Mouse (Mus musculus) midbrain, embryonic 13.5 days (tissue): ENCODE results near the gene Ppp2r5c. TPM values are rescaled to one million over a fixed set of nuclear protein-coding genes. Genes with fewer than 3 reads are reported as not detected.

Source experiments
- ATAC-seq: fragments of 200-750 bp; cut with Nextera tagmentation; 2 replicates; pipeline ENCODE4 v1.8.0; 2017; ENCODE audit warnings: mild to moderate bottlenecking, moderate TSS enrichment, moderate library complexity
- H3K27ac ChIP-seq: fragments of 300-500 bp; sonication (generic); 2 replicates; pipeline ENCODE4 v1.5.1; 2015; ENCODE audit warnings: inconsistent platforms, mild to moderate bottlenecking, moderate library complexity
- H3K27me3 ChIP-seq: fragments of 300-500 bp; sonication (generic); 2 replicates; pipeline ENCODE4 v1.6.1; 2015; ENCODE audit warnings: mild to moderate bottlenecking, inconsistent platforms
- H3K36me3 ChIP-seq: fragments of 300-500 bp; sonication (generic); 2 replicates; pipeline ENCODE4 v1.6.1; 2015; ENCODE audit warnings: mild to moderate bottlenecking, inconsistent platforms
- H3K4me1 ChIP-seq: fragments of 300-500 bp; sonication (generic); replicated peaks from 2 replicates; pipeline ENCODE4 v1.6.1; 2015; ENCODE audit warnings: inconsistent platforms
- H3K4me2 ChIP-seq: fragments of 300-500 bp; sonication (generic); replicated peaks from 2 replicates; pipeline ENCODE4 v1.6.1; 2015; ENCODE audit warnings: moderate library complexity, mild to moderate bottlenecking, inconsistent platforms
- H3K4me3 ChIP-seq: fragments of 300-500 bp; sonication (generic); replicated peaks from 2 replicates; pipeline ENCODE4 v1.5.1; 2015; ENCODE audit warnings: mild to moderate bottlenecking, inconsistent platforms
- H3K9ac ChIP-seq: fragments of 300-500 bp; sonication (generic); replicated peaks from 2 replicates; pipeline ENCODE4 v1.6.1; 2015; ENCODE audit warnings: mild to moderate bottlenecking, inconsistent platforms
- H3K9me3 ChIP-seq: fragments of 300-500 bp; sonication (generic); 2 replicates; pipeline ENCODE4 v1.6.1; 2016; ENCODE audit warnings: mild to moderate bottlenecking, inconsistent platforms
- WGBS: fragments of 180-500 bp; shearing (Covaris S2); methylation state at CpG from one replicate; pipeline ENCODE4 v1.1.7; 2015; 5-methylcytosine and 5-hydroxymethylcytosine counted together
- polyA plus RNA-seq: library from polyadenylated mRNA; unstranded; fragments of >200 nt; fragmentation: Nextera tagmentation; extraction: Ambion mirVana; gene quantifications from 2 replicates; pipeline ENCODE4 v1.2.1, GENCODE M21; 2015

Gene Ppp2r5c
- polyA plus RNA-seq, 1 experiment from 2014 or later = 136 TPM

- H3K27ac ChIP-seq = no peak overlapping the region
- no peak overlapping the region for H3K9ac ChIP-seq
- H3K4me3 ChIP-seq = no peak overlapping the region
- peaks cover 24% of the 10 kb centered on the region for H3K4me1 ChIP-seq
- no peaks in the 10 kb centered on the region; the same call in 1 of the 2 replicates for H3K36me3 ChIP-seq
- no peaks in the 10 kb centered on the region for H3K9me3 ChIP-seq
- ATAC-seq = no peak
- no peak overlapping the region for H3K4me2 ChIP-seq
- WGBS = 82% methylated on average over 2 of the region's 2 CpGs
- no peaks in the 10 kb centered on the region for H3K27me3 ChIP-seq
Measured at GRCm38 (mm10) chr12:110494846-110495245, 47.9 kb downstream of the Ppp2r5c start.

GRCm38 (mm10) chr12:110495260-110495659, 48.3 kb downstream of the Ppp2r5c start:
- no peak for ATAC-seq
- Histone ChIP-seq H3K27ac (no peak overlapping the region), H3K36me3 (no peaks in the 10 kb centered on the region; the same call in 1 of the 2 replicates), H3K4me2 (no peak overlapping the region), H3K4me1 (peaks cover 24% of the 10 kb centered on the region), H3K9me3 (no peaks in the 10 kb centered on the region), H3K9ac (no peak overlapping the region), H3K27me3 (no peaks in the 10 kb centered on the region), H3K4me3 (no peak overlapping the region)
- 96% methylated on average over 8 of the region's 8 CpGs for WGBS

- Histone ChIP-seq H3K9me3 (no peaks in the 10 kb centered on the region), H3K4me1 (peaks cover 24% of the 10 kb centered on the region), H3K4me3 (no peak overlapping the region), H3K27ac (no peak overlapping the region), H3K9ac (no peak overlapping the region), H3K27me3 (no peaks in the 10 kb centered on the region), H3K36me3 (no peaks in the 10 kb centered on the region), H3K4me2 (no peak overlapping the region)
- 94% methylated on average over 5 of the region's 5 CpGs for WGBS
- ATAC-seq = no peak
Measured at GRCm38 (mm10) chr12:110496016-110496415, 49.1 kb downstream of the Ppp2r5c start.

- Histone ChIP-seq H3K27me3 (no peaks in the 10 kb centered on the region), H3K4me1 (peaks cover 26% of the 10 kb centered on the region), H3K4me3 (no peak overlapping the region), H3K9ac (no peak overlapping the region), H3K9me3 (no peaks in the 10 kb centered on the region), H3K4me2 (no peak overlapping the region), H3K36me3 (no peaks in the 10 kb centered on the region), H3K27ac (no peak overlapping the region)
- 82% methylated on average over 3 of the region's 3 CpGs for WGBS
- no peak for ATAC-seq
Measured at GRCm38 (mm10) chr12:110497013-110497412, 50.1 kb downstream of the Ppp2r5c start.

GRCm38 (mm10) chr12:110497485-110497884, 50.6 kb downstream of the Ppp2r5c start:
- H3K4me3 ChIP-seq = no peak overlapping the region
- H3K9ac ChIP-seq = no peak overlapping the region
- no peak overlapping the region for H3K4me2 ChIP-seq
- H3K27ac ChIP-seq = no peak overlapping the region
- H3K36me3 ChIP-seq = no peaks in the 10 kb centered on the region
- 93% methylated on average over 8 of the region's 8 CpGs for WGBS
- H3K9me3 ChIP-seq = no peaks in the 10 kb centered on the region
- peaks cover 30% of the 10 kb centered on the region for H3K4me1 ChIP-seq
- H3K27me3 ChIP-seq = no peaks in the 10 kb centered on the region
- no peak for ATAC-seq

GRCm38 (mm10) chr12:110498283-110499224, 51.6 kb downstream of the Ppp2r5c start:
- H3K27me3 ChIP-seq = no peaks in the 10 kb centered on the region
- WGBS = 81% methylated on average over 22 of the region's 22 CpGs
- H3K27ac ChIP-seq = no peak overlapping the region
- H3K9me3 ChIP-seq = no peaks in the 10 kb centered on the region
- no peak overlapping the region for H3K9ac ChIP-seq
- H3K36me3 ChIP-seq = no peaks in the 10 kb centered on the region
- no peak for ATAC-seq
- peaks cover 35% of the 10 kb centered on the region for H3K4me1 ChIP-seq
- H3K4me3 ChIP-seq = no peak overlapping the region
- no peak overlapping the region for H3K4me2 ChIP-seq

- Histone ChIP-seq H3K27ac (no peak overlapping the region; the same call in 1 of the 2 replicates), H3K4me1 (peaks cover 43% of the 10 kb centered on the region), H3K4me2 (no peak overlapping the region), H3K36me3 (no peaks in the 10 kb centered on the region), H3K9ac (no peak overlapping the region), H3K27me3 (no peaks in the 10 kb centered on the region), H3K4me3 (no peak overlapping the region), H3K9me3 (no peaks in the 10 kb centered on the region)
- ATAC-seq = no peak
- WGBS = 70% methylated on average over 14 of the region's 14 CpGs
Measured at GRCm38 (mm10) chr12:110499225-110499992, 52.5 kb downstream of the Ppp2r5c start.

- peaks cover 47% of the 10 kb centered on the region for H3K4me1 ChIP-seq
- H3K27ac ChIP-seq = no peak overlapping the region; the same call in 1 of the 2 replicates
- no peak overlapping the region for H3K4me2 ChIP-seq
- H3K4me3 ChIP-seq = no peak overlapping the region
- no peaks in the 10 kb centered on the region for H3K27me3 ChIP-seq
- WGBS = 95% methylated on average over 8 of the region's 8 CpGs
- H3K9me3 ChIP-seq = no peaks in the 10 kb centered on the region
- H3K36me3 ChIP-seq = no peaks in the 10 kb centered on the region
- ATAC-seq = no peak
- no peak overlapping the region for H3K9ac ChIP-seq
Measured at GRCm38 (mm10) chr12:110500095-110500494, 53.2 kb downstream of the Ppp2r5c start.

- ATAC-seq = no peak
- Histone ChIP-seq H3K4me1 (peaks cover 55% of the 10 kb centered on the region), H3K9me3 (no peaks in the 10 kb centered on the region), H3K4me3 (no peak overlapping the region), H3K27me3 (no peaks in the 10 kb centered on the region), H3K9ac (no peak overlapping the region), H3K36me3 (no peaks in the 10 kb centered on the region), H3K4me2 (no peak overlapping the region), H3K27ac (no peak overlapping the region)
- 91% methylated on average over 8 of the region's 8 CpGs for WGBS
Measured at GRCm38 (mm10) chr12:110503406-110504144, 56.7 kb downstream of the Ppp2r5c start.

GRCm38 (mm10) chr12:110504145-110504490, 57.2 kb downstream of the Ppp2r5c start:
- no peak overlapping the region for H3K4me2 ChIP-seq
- no peak overlapping the region for H3K4me3 ChIP-seq
- peaks cover 52% of the 10 kb centered on the region for H3K4me1 ChIP-seq
- ATAC-seq = no peak
- no peak overlapping the region for H3K9ac ChIP-seq
- H3K9me3 ChIP-seq = no peaks in the 10 kb centered on the region
- H3K27me3 ChIP-seq = no peaks in the 10 kb centered on the region
- WGBS = 86% methylated on average over 9 of the region's 9 CpGs
- no peaks in the 10 kb centered on the region for H3K36me3 ChIP-seq
- no peak overlapping the region for H3K27ac ChIP-seq

GRCm38 (mm10) chr12:110504793-110505192, 57.9 kb downstream of the Ppp2r5c start:
- H3K9me3 ChIP-seq = no peaks in the 10 kb centered on the region
- H3K4me3 ChIP-seq = no peak overlapping the region
- H3K27ac ChIP-seq = no peak overlapping the region
- WGBS = 50% methylated on average over 3 of the region's 3 CpGs
- no peak overlapping the region for H3K9ac ChIP-seq
- no peak overlapping the region for H3K4me2 ChIP-seq
- no peaks in the 10 kb centered on the region for H3K36me3 ChIP-seq
- H3K4me1 ChIP-seq = peaks cover 53% of the 10 kb centered on the region
- H3K27me3 ChIP-seq = no peaks in the 10 kb centered on the region
- ATAC-seq = no peak

GRCm38 (mm10) chr12:110506046-110506445, 59.1 kb downstream of the Ppp2r5c start:
- Histone ChIP-seq H3K9ac (no peak overlapping the region), H3K4me3 (no peak overlapping the region), H3K4me1 (peaks cover 53% of the 10 kb centered on the region), H3K27ac (no peak overlapping the region), H3K27me3 (no peaks in the 10 kb centered on the region), H3K4me2 (no peak overlapping the region), H3K9me3 (no peaks in the 10 kb centered on the region), H3K36me3 (no peaks in the 10 kb centered on the region)
- ATAC-seq = no peak
- 87% methylated on average over 5 of the region's 5 CpGs for WGBS
